Mouse (Mus musculus) CH12.LX (cell line): ENCODE data around the gene Optc.

Source experiments
- HCFC1 ChIP-seq: IDR thresholded peaks from 2 replicates; pipeline ENCODE4 v1.6.1; 2012; ENCODE audit warnings: low read depth, mild to moderate bottlenecking, inconsistent platforms, low read length, improper control_type of control experiment
- ZMIZ1 ChIP-seq: IDR thresholded peaks from 2 replicates; pipeline ENCODE4 v1.6.1; 2012; ENCODE audit warnings: low read depth, mild to moderate bottlenecking, inconsistent platforms, low read length, improper control_type of control experiment

DNA sequence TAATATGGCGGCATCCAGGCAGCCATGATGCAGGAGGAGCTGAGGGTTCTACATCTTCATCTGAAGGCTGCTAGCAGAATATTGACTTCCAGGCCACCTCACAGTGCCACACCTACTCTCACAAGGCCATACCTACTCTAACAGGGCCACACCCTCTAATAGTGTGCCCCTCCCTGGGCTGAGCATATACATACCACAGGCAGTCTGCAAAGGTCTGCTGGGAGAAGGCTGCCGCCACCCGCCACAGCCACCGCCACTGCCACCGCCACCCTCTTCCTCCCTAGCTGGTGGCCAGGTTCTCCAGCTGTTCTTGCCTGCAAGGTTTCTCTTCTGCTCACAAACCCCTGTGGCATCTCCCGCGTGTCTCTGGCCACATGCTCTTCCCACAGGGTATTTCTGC, 22.0 kb downstream of the Optc start:
- no peak for TF ChIP-seq HCFC1
- TF ChIP-seq ZMIZ1: no peak
